Comparison of ENCODE assay signal across 22 mouse cellular contexts in genomic region chrX:42333631-42334030, GRCm38 (mm10).
DNase-seq lines count a peak whose midpoint lies in the region; ATAC-seq and TF ChIP-seq lines count a peak whose summit lies in the region.
"Had no signal": no experiment of that assay in that cellular context is flagged by ENCODE, and none has a peak within 500 bp of the region (broad histone marks: within the 10 kb centered on the region; RNA-seq: fewer than 3 reads in every experiment).

No protein-coding gene starts in this region.

- intact Hi-C loops in heart, adult 2 months (cut with DNase I), result no loop called here

- no peak for TF ChIP-seq CTCF in heart, adult 2 months (IDR thresholded peaks at IDR 0.05)

- peak overlapping the region; percentile 80 for H3K27ac ChIP-seq in heart, embryonic 13.5 days (replicated peaks)
- no peak overlapping the region for H3K27ac ChIP-seq in heart, adult 2 months
- no peak overlapping the region for H3K27ac ChIP-seq in limb, embryonic 14.5 days (replicated peaks; ENCODE audit: low read depth, low read length)
- no peak overlapping the region for H3K27ac ChIP-seq in limb, embryonic 10.5 days
- H3K27ac ChIP-seq in midbrain, embryonic 15.5 days, result no peak overlapping the region
- H3K27ac ChIP-seq: embryonic facial prominence, embryonic 15.5 days; hindbrain, embryonic 15.5 days; intestine, embryonic 15.5 days; macrophage; midbrain, embryonic 10.5 days; stomach, embryonic 15.5 days had no signal

- no peaks in the 10 kb centered on the region for H3K27me3 ChIP-seq in heart, embryonic 13.5 days (replicated peaks)
- H3K27me3 ChIP-seq in heart, adult 2 months (ENCODE audit: control insufficient read depth, insufficient read depth, low read length), result no peaks in the 10 kb centered on the region
- H3K27me3 ChIP-seq in limb, embryonic 14.5 days (ENCODE audit: control insufficient read depth, insufficient read depth, low read length), result no peaks in the 10 kb centered on the region
- H3K27me3 ChIP-seq in limb, embryonic 10.5 days (ENCODE audit: low read depth, poor library complexity, severe bottlenecking), result no peaks in the 10 kb centered on the region
- H3K27me3 ChIP-seq in midbrain, embryonic 15.5 days (replicated peaks), result no peaks in the 10 kb centered on the region
- H3K27me3 ChIP-seq: embryonic facial prominence, embryonic 15.5 days; hindbrain, embryonic 15.5 days; intestine, embryonic 15.5 days; stomach, embryonic 15.5 days had no signal

- 35% methylated on average over 4 of the region's 4 CpGs for WGBS in heart, embryonic 13.5 days
- 40% methylated on average over 4 of the region's 4 CpGs for WGBS in heart, adult 2 months
- WGBS in limb, embryonic 14.5 days, result 66% methylated on average over 4 of the region's 4 CpGs
- WGBS in limb, embryonic 10.5 days, result 80% methylated on average over 4 of the region's 4 CpGs
- WGBS in midbrain, embryonic 15.5 days, result 69% methylated on average over 4 of the region's 4 CpGs

- DNase-seq in heart, adult 2 months, result no peak
- no peak for DNase-seq in limb, embryonic 14.5 days (ENCODE audit: low spot score)
- DNase-seq in limb, embryonic 10.5 days (ENCODE audit: low spot score), result no peak
- DNase-seq in Muller cell, postnatal 12 days (ENCODE audit: inconsistent ontology term), result peak; percentile 73
- peak; percentile 72 for DNase-seq in brain, adult 2 months (ENCODE audit: low read depth, low spot score)
- DNase-seq in embryo, embryonic 10 days (ENCODE audit: low spot score), result no peak
- DNase-seq: adrenal gland, adult 8-10 months; cerebellum, adult 9-10 months; gastrocnemius, postnatal 10 days; kidney, adult 9 months; kidney, postnatal 25 days; liver; thymus, adult 2 months had no signal

- TF ChIP-seq POLR2A in heart, adult 2 months (IDR thresholded peaks at IDR 0.05; ENCODE audit: insufficient read depth, low read depth, low read length), result no peak
- TF ChIP-seq POLR2A in limb, embryonic 14.5 days (IDR thresholded peaks at IDR 0.05; ENCODE audit: borderline replicate concordance, extremely low read depth, insufficient read depth, insufficient read length), result no peak

- H3K4me2 ChIP-seq in heart, embryonic 13.5 days, result no peak overlapping the region
- no peak overlapping the region for H3K4me2 ChIP-seq in limb, embryonic 14.5 days (replicated peaks; ENCODE audit: low read depth, low read length, severe bottlenecking)
- H3K4me2 ChIP-seq in midbrain, embryonic 15.5 days, result no peak overlapping the region
- H3K4me2 ChIP-seq: embryonic facial prominence, embryonic 15.5 days; hindbrain, embryonic 15.5 days; intestine, embryonic 15.5 days; stomach, embryonic 15.5 days had no signal

- H3K36me3 ChIP-seq in heart, embryonic 13.5 days, result no peaks in the 10 kb centered on the region
- H3K36me3 ChIP-seq in heart, adult 2 months (ENCODE audit: control insufficient read depth, insufficient read depth, low read length), result no peaks in the 10 kb centered on the region
- H3K36me3 ChIP-seq in limb, embryonic 14.5 days (ENCODE audit: control insufficient read depth, insufficient read depth, low read length), result no peaks in the 10 kb centered on the region
- no peaks in the 10 kb centered on the region for H3K36me3 ChIP-seq in limb, embryonic 10.5 days
- H3K36me3 ChIP-seq in midbrain, embryonic 15.5 days (replicated peaks), result no peaks in the 10 kb centered on the region
- H3K36me3 ChIP-seq: embryonic facial prominence, embryonic 15.5 days; hindbrain, embryonic 15.5 days; intestine, embryonic 15.5 days; midbrain, embryonic 10.5 days; stomach, embryonic 15.5 days had no signal

- no peak overlapping the region for H3K4me3 ChIP-seq in heart, embryonic 13.5 days
- H3K4me3 ChIP-seq in heart, adult 2 months, result no peak overlapping the region
- H3K4me3 ChIP-seq in limb, embryonic 14.5 days (replicated peaks; ENCODE audit: low read length), result no peak overlapping the region
- no peak overlapping the region for H3K4me3 ChIP-seq in limb, embryonic 10.5 days
- H3K4me3 ChIP-seq in midbrain, embryonic 15.5 days, result no peak overlapping the region
- H3K4me3 ChIP-seq: embryonic facial prominence, embryonic 15.5 days; hindbrain, embryonic 15.5 days; intestine, embryonic 15.5 days; midbrain, embryonic 10.5 days; stomach, embryonic 15.5 days had no signal

- no peaks in the 10 kb centered on the region for H3K79me2 ChIP-seq in heart, adult 2 months (replicated peaks; ENCODE audit: control insufficient read depth, insufficient read depth, low read length)

- no peaks in the 10 kb centered on the region for H3K9me3 ChIP-seq in heart, embryonic 13.5 days
- no peaks in the 10 kb centered on the region for H3K9me3 ChIP-seq in limb, embryonic 14.5 days (ENCODE audit: control insufficient read depth, low read length)
- H3K9me3 ChIP-seq in limb, embryonic 10.5 days (replicated peaks), result no peaks in the 10 kb centered on the region
- H3K9me3 ChIP-seq in midbrain, embryonic 15.5 days, result no peaks in the 10 kb centered on the region
- H3K9me3 ChIP-seq: embryonic facial prominence, embryonic 15.5 days; hindbrain, embryonic 15.5 days; intestine, embryonic 15.5 days; midbrain, embryonic 10.5 days; stomach, embryonic 15.5 days had no signal

- H3K9ac ChIP-seq in heart, embryonic 13.5 days, result no peak overlapping the region
- no peak overlapping the region for H3K9ac ChIP-seq in heart, adult 2 months (ENCODE audit: low read depth, low read length)
- no peak overlapping the region for H3K9ac ChIP-seq in limb, embryonic 14.5 days (ENCODE audit: low read depth, low read length, severe bottlenecking)
- H3K9ac ChIP-seq in midbrain, embryonic 15.5 days, result no peak overlapping the region
- H3K9ac ChIP-seq: embryonic facial prominence, embryonic 15.5 days; hindbrain, embryonic 15.5 days; intestine, embryonic 15.5 days; stomach, embryonic 15.5 days had no signal

- TF ChIP-seq EP300 in heart, adult 2 months (IDR thresholded peaks at IDR 0.05; ENCODE audit: insufficient read depth, low read depth, low read length), result no peak

- peaks cover 2% of the 10 kb centered on the region; the same call in 1 of the 2 replicates for H3K4me1 ChIP-seq in heart, embryonic 13.5 days
- H3K4me1 ChIP-seq in heart, adult 2 months (ENCODE audit: control insufficient read depth, insufficient read depth, low read length), result no peaks in the 10 kb centered on the region
- no peaks in the 10 kb centered on the region for H3K4me1 ChIP-seq in limb, embryonic 14.5 days (ENCODE audit: control insufficient read depth, insufficient read depth, low read length)
- no peaks in the 10 kb centered on the region for H3K4me1 ChIP-seq in limb, embryonic 10.5 days
- H3K4me1 ChIP-seq in midbrain, embryonic 15.5 days, result no peaks in the 10 kb centered on the region
- H3K4me1 ChIP-seq: embryonic facial prominence, embryonic 15.5 days; hindbrain, embryonic 15.5 days; intestine, embryonic 15.5 days; midbrain, embryonic 10.5 days; stomach, embryonic 15.5 days had no signal

- ATAC-seq in heart, embryonic 13.5 days (ENCODE audit: extremely low read depth, insufficient number of reproducible peaks, low FRiP score, low TSS enrichment), result no peak
- 0 out of 2 replicates have a peak, but pooled peaks have one; percentile 30 for ATAC-seq in limb, embryonic 14.5 days (ENCODE audit: low FRiP score, low read depth)
- ATAC-seq in midbrain, embryonic 15.5 days (replicated peaks), result no peak
- ATAC-seq: forebrain, embryonic 16.5 days; intestine, embryonic 15.5 days had no signal

Comparison
In these comparisons a context has a peak if more than half of its experiments do, and no peak if none do; other contexts are left out.
1. DNase-seq: peak in Muller cell, postnatal 12 days (single experiment) and brain, adult 2 months (single experiment); none in heart, adult 2 months (0 of 2), limb, embryonic 14.5 days (single experiment), limb, embryonic 10.5 days (single experiment) and embryo, embryonic 10 days (single experiment).